In the genomic region with DNA sequence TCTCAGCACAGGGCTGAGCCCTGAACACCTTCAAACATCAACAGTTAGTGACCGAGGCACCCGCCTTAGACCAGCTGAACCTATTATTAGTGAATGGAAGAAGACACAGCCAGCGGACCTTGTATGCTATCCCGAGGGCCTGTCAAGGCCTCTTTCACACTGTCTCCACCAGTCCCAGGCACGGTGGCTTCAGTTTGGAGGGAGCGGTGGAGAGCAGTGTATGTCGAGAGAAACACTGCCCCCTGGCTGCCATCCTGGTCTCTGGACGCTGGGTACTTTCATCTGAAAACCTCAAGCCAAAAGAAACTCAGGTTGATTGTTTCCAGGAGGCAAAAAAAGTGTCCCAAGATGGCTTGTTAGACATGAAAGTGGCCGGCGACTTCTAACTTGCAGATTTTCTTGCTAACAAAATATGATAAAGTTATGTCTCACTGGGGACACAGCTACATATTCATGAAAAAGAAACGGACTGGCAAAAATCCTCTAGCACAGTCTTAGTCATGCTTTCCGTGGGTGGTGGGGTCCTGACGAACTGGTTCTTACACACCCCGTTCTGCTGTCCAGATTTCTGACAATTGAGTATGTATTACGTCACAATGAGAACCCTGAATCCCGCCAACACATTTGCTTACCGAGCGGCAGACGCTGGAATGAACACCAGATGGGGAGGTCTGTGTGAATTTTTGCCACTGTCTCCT, we compare ENCODE assay signal across 10 mouse cellular contexts. TPM values are rescaled to one million over a fixed set of nuclear protein-coding genes. Genes with fewer than 3 reads are reported as not detected.
A peak's percentile ranks its signal among the peaks of the same experiment; 100 is the strongest.
DNase-seq lines count a peak whose midpoint lies in the region; ATAC-seq and TF ChIP-seq lines count a peak whose summit lies in the region.
"Had no signal": no experiment of that assay in that cellular context is flagged by ENCODE, and none has a peak within 500 bp of the region (broad histone marks: within the 10 kb centered on the region; RNA-seq: fewer than 3 reads in every experiment).

No protein-coding gene starts in this region.

- H3K27ac ChIP-seq in forebrain, postnatal 0 days (ENCODE audit: low read depth, low read length): no peak overlapping the region
- H3K27ac ChIP-seq in forebrain, embryonic 13.5 days: no peak overlapping the region
- H3K27ac ChIP-seq in heart, embryonic 14.5 days (replicated peaks in 1 of 2; ENCODE audit: control insufficient read depth in 1 of 2, insufficient read depth in 1 of 2, low read depth in 2 of 2, low read length in 2 of 2): no peak overlapping the region
- H3K27ac ChIP-seq: limb, embryonic 13.5 days had no signal

- ATAC-seq in forebrain, postnatal 0 days: no peak
- ATAC-seq in forebrain, embryonic 13.5 days: no peak
- 0 out of 2 replicates have a peak, but pooled peaks have one; percentile 23 for ATAC-seq in heart, embryonic 14.5 days (ENCODE audit: insufficient number of reproducible peaks, insufficient read depth, low FRiP score, low read depth)

- intact Hi-C loops in left cerebral cortex, postnatal 25 days (cut with DNase I): no loop called here

- DNase-seq in forebrain, postnatal 0 days: no peak
- DNase-seq in adrenal gland, postnatal 14 days: peak; percentile 89
- DNase-seq in embryo, embryonic 9.5 days (ENCODE audit: extremely low spot score): peak; percentile 53
- DNase-seq in left cerebral cortex, postnatal 25 days (ENCODE audit: low spot score in 2 of 2): peak; percentile 45 to 72
- DNase-seq in naive thymus-derived CD4-positive, alpha-beta T cell, adult 2 months (ENCODE audit: low read depth): peak; percentile 63
- DNase-seq in thymus, adult 18-20 months: peak; percentile 16 to 24

- no peak overlapping the region for H3K4me3 ChIP-seq in forebrain, postnatal 0 days (ENCODE audit: low read depth, low read length)
- H3K4me3 ChIP-seq in forebrain, embryonic 13.5 days: no peak overlapping the region
- H3K4me3 ChIP-seq in heart, embryonic 14.5 days (ENCODE audit: control insufficient read depth in 1 of 2, insufficient read depth in 1 of 2, low read depth in 1 of 2, low read length in 2 of 2): no peak overlapping the region
- H3K4me3 ChIP-seq: limb, embryonic 13.5 days had no signal

- H3K9ac ChIP-seq in forebrain, postnatal 0 days: no peak overlapping the region
- H3K9ac ChIP-seq in forebrain, embryonic 13.5 days: no peak overlapping the region
- H3K9ac ChIP-seq in heart, embryonic 14.5 days (ENCODE audit: low read length): no peak overlapping the region; the same call in 1 of the 2 replicates
- H3K9ac ChIP-seq: limb, embryonic 13.5 days had no signal

- WGBS in forebrain, postnatal 0 days: 53% methylated on average over 19 of the region's 19 CpGs
- WGBS in forebrain, embryonic 13.5 days: 62% methylated on average over 19 of the region's 19 CpGs
- WGBS in heart, embryonic 14.5 days: 50% methylated on average over 19 of the region's 19 CpGs

- TF ChIP-seq CTCF in forebrain, postnatal 0 days (IDR thresholded peaks at IDR 0.05; ENCODE audit: low read depth): peak; percentile 61

- H3K9me3 ChIP-seq in forebrain, postnatal 0 days (ENCODE audit: low read length): no peaks in the 10 kb centered on the region
- no peaks in the 10 kb centered on the region for H3K9me3 ChIP-seq in forebrain, embryonic 13.5 days (replicated peaks)
- H3K9me3 ChIP-seq in heart, embryonic 14.5 days (ENCODE audit: control insufficient read depth, low read length): no peaks in the 10 kb centered on the region
- H3K9me3 ChIP-seq: limb, embryonic 13.5 days had no signal

- H3K36me3 ChIP-seq in forebrain, postnatal 0 days (ENCODE audit: insufficient read depth): no peaks in the 10 kb centered on the region
- H3K36me3 ChIP-seq in forebrain, embryonic 13.5 days (ENCODE audit: poor library complexity, severe bottlenecking): no peaks in the 10 kb centered on the region
- H3K36me3 ChIP-seq in heart, embryonic 14.5 days (ENCODE audit: control insufficient read depth, insufficient read depth, low read length): no peaks in the 10 kb centered on the region
- H3K36me3 ChIP-seq: G1E; limb, embryonic 13.5 days had no signal

- no peaks in the 10 kb centered on the region for H3K4me1 ChIP-seq in forebrain, postnatal 0 days (ENCODE audit: insufficient read depth)
- no peaks in the 10 kb centered on the region for H3K4me1 ChIP-seq in forebrain, embryonic 13.5 days
- H3K4me1 ChIP-seq in heart, embryonic 14.5 days (ENCODE audit: control insufficient read depth in 2 of 2, insufficient read depth in 2 of 2, low read length in 2 of 2): peaks cover 6% of the 10 kb centered on the region in 2 experiments; a peak in 3 of 4 replicates

- no peak overlapping the region for H3K4me2 ChIP-seq in forebrain, postnatal 0 days (ENCODE audit: low read depth)
- no peak overlapping the region for H3K4me2 ChIP-seq in forebrain, embryonic 13.5 days
- H3K4me2 ChIP-seq in heart, embryonic 14.5 days (ENCODE audit: low read length): peak overlapping the region; percentile 39
- H3K4me2 ChIP-seq: limb, embryonic 13.5 days had no signal

- H3K27me3 ChIP-seq in forebrain, postnatal 0 days (ENCODE audit: insufficient read depth, low read length): no peaks in the 10 kb centered on the region
- H3K27me3 ChIP-seq in forebrain, embryonic 13.5 days: no peaks in the 10 kb centered on the region
- no peaks in the 10 kb centered on the region for H3K27me3 ChIP-seq in heart, embryonic 14.5 days (ENCODE audit: control insufficient read depth, insufficient read depth, low read length)
- H3K27me3 ChIP-seq: limb, embryonic 13.5 days had no signal

RNA-seq across cellular contexts. Expression of a gene that starts 57.2 kb away (rescaled TPM):
- total RNA-seq in forebrain, postnatal 0 days (2014; rRNA removed): 39.8 and 44.3 TPM in 2 replicates
- polyA plus RNA-seq in forebrain, postnatal 0 days (2015; fragmentation: Nextera tagmentation; extraction: Ambion mirVana): 88.3 and 97.2 TPM in 2 replicates
- 44.2 and 47.9 TPM in 2 replicates for polyA plus RNA-seq in forebrain, embryonic 13.5 days (2015; fragmentation: Nextera tagmentation; extraction: Ambion mirVana)
- 819 and 844 TPM in 2 replicates for total RNA-seq in adrenal gland, postnatal 14 days (2021)
- 49.8 and 51.8 TPM in 2 replicates for polyA plus RNA-seq in heart, embryonic 14.5 days (2014; fragmentation: Nextera tagmentation; extraction: Ambion mirVana)
- 10 to 100 TPM; 46.4 to 49.4 TPM for total RNA-seq in left cerebral cortex, postnatal 25 days (2021)
- total RNA-seq: G1E had no signal
- polyA plus RNA-seq: G1E had no signal

Comparison
In these comparisons a context has a peak if more than half of its experiments do, and no peak if none do; other contexts are left out.
1. RNA of a gene that starts 57.2 kb away (total RNA-seq): 819 to 844 TPM in adrenal gland, postnatal 14 days; 46.4 to 49.4 TPM in left cerebral cortex, postnatal 25 days and 39.8 to 44.3 TPM in forebrain, postnatal 0 days; every median in the first group is over 10 times any median in the second.